Mouse (Mus musculus): ENCODE measurements around the gene Fam53b. TPM values are rescaled to one million over a fixed set of nuclear protein-coding genes. Genes with fewer than 3 reads are reported as not detected.
A peak's percentile ranks its signal among the peaks of the same experiment; 100 is the strongest.

Fam53b gene
- polyA plus RNA-seq, 1 experiment from 2014 or later: 17.4 TPM

DNA sequence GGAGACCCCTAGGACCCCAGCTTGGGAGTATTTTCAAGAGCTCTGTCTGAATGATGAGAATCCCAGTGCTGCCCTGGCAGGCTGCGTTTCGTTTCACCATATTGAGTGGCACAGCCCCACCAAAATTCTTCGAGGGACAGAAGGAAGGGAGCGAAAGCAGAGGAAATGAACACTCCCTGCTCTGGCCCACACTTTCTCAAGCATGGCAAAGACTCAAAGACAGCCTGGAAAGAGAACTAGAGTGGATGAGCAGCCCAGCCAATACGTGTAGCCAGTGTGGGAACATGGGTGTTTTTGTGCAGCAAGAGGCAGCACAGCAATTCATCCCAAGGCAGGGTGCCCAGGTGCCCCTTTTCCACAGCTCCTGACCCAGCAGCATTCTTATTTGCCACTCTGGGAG, 70.8 kb downstream of the Fam53b start:
- WGBS: 91% methylated on average over 5 of the region's 5 CpGs
- no peak for ATAC-seq (ENCODE audit: insufficient read depth, low FRiP score)
- H3K4me3 ChIP-seq (replicated peaks; ENCODE audit: low read length): no peak overlapping the region
- no peaks in the 10 kb centered on the region for H3K4me1 ChIP-seq (ENCODE audit: control insufficient read depth, insufficient read depth, low read length)
- no peak overlapping the region for H3K9ac ChIP-seq (ENCODE audit: low read length)
- H3K36me3 ChIP-seq (ENCODE audit: control insufficient read depth, insufficient read depth, low read length): 0 out of 2 replicates have a peak, but pooled peaks cover 3% of the 10 kb centered on the region
- H3K27me3 ChIP-seq (ENCODE audit: control insufficient read depth, insufficient read depth, low read length): no peaks in the 10 kb centered on the region
- no peaks in the 10 kb centered on the region for H3K9me3 ChIP-seq (replicated peaks; ENCODE audit: control insufficient read depth, low read length)
- H3K27ac ChIP-seq (ENCODE audit: low read length): no peak overlapping the region
- no peak overlapping the region for H3K4me2 ChIP-seq (ENCODE audit: low read depth, low read length)

DNA sequence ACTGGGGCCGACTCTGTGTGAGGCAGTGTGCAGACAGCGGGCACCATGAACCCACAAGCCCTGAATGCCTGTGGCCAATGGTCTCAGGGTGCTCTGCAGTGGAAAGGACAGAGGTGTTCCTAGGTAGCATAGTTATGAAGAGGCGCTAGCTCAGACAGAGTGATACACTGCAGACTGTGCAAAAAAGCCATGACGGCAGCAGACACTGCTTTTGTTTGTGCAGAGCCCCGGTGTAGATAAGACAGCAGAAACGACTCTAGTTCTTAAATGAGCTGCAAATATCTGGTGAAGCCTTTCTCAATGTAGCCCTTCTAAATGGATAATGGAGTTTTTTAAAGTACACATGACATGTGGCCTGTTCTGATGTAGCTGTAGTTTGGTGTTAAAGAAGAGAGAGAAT, 73.9 kb downstream of the Fam53b start:
- ATAC-seq (ENCODE audit: insufficient read depth, low FRiP score): no peak
- WGBS: 65% methylated on average over 6 of the region's 6 CpGs
- Histone ChIP-seq H3K27ac (ENCODE audit: low read length) (no peak overlapping the region), H3K9me3 (replicated peaks; ENCODE audit: control insufficient read depth, low read length) (no peaks in the 10 kb centered on the region), H3K36me3 (ENCODE audit: control insufficient read depth, insufficient read depth, low read length) (0 out of 2 replicates have a peak, but pooled peaks cover 3% of the 10 kb centered on the region), H3K4me1 (ENCODE audit: control insufficient read depth, insufficient read depth, low read length) (peaks cover 17% of the 10 kb centered on the region), H3K4me3 (replicated peaks; ENCODE audit: low read length) (no peak overlapping the region), H3K27me3 (ENCODE audit: control insufficient read depth, insufficient read depth, low read length) (no peaks in the 10 kb centered on the region), H3K4me2 (ENCODE audit: low read depth, low read length) (no peak overlapping the region), H3K9ac (ENCODE audit: low read length) (no peak overlapping the region)

DNA sequence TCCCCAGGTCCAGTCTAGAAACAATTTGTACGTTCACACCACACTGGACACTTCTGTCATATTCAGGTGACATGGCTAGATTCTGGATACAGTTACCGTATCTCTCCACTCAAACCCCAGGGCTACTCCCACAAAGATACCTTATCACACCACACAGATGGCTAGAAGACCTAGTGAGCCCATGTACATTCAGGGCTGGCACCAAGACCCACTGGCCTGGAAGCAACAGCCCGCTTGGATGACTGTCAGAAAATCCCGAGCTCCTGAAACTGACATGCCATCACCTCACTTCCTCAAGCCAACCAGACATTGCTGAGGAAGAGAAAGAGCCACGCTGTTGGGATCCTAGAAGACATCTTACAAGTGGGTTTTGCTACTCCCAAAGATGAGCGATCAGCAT, 74.8 kb downstream of the Fam53b start:
- ATAC-seq (ENCODE audit: insufficient read depth, low FRiP score): no peak
- H3K36me3 ChIP-seq (ENCODE audit: control insufficient read depth, insufficient read depth, low read length): 0 out of 2 replicates have a peak, but pooled peaks cover 3% of the 10 kb centered on the region
- 87% methylated on average over 6 of the region's 6 CpGs for WGBS

DNA sequence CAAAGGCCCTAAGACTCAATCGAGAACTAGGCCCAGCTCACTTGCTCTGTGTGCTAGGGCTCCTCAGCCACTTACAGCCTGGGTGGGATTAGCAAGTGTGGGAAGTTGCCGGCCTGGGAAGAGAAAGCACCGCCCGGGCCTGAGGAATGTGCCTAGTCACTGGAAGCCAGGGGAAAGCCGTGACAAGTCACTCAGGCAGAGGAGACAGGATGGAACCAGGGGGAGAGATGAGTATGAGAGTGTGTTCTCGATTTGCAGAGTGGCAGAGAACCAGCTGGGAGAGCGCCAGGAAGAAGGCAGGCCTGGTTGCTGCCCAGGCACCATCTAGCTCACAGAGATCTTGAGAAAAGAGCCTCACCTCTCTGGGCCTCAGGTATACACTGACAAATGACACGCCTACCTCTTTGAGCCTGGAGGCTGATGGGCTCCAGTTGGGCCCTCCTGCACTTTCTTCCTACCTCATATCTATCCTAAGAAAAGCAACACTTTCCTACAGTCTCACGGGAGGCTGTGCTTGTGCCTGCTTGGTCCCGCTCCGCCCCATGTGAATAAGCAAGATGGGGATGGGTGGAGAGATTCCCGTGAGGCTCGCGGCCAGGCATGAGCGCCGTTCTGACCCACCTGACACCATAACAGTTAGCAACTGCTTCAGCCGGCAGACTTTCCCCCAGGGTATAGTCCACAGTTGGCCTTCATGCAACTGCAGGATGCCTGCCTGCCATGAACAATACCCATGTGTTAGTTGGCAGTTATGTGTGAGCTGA, 77.4 kb downstream of the Fam53b start:
- ATAC-seq (ENCODE audit: insufficient read depth, low FRiP score): peak; percentile 45; the same call in 1 of the 2 replicates
- WGBS: 56% methylated on average over 17 of the region's 17 CpGs
- no peak overlapping the region for H3K4me2 ChIP-seq (ENCODE audit: low read depth, low read length)
- no peaks in the 10 kb centered on the region for H3K9me3 ChIP-seq (replicated peaks; ENCODE audit: control insufficient read depth, low read length)
- H3K27me3 ChIP-seq (ENCODE audit: control insufficient read depth, insufficient read depth, low read length): no peaks in the 10 kb centered on the region
- H3K9ac ChIP-seq (ENCODE audit: low read length): peak overlapping the region; percentile 57; the same call in 1 of the 2 replicates
- no peak overlapping the region for H3K4me3 ChIP-seq (replicated peaks; ENCODE audit: low read length)
- peak overlapping the region; percentile 73 for H3K27ac ChIP-seq (ENCODE audit: low read length)
- H3K4me1 ChIP-seq (ENCODE audit: control insufficient read depth, insufficient read depth, low read length): peaks cover 17% of the 10 kb centered on the region
- 0 out of 2 replicates have a peak, but pooled peaks cover 3% of the 10 kb centered on the region for H3K36me3 ChIP-seq (ENCODE audit: control insufficient read depth, insufficient read depth, low read length)

More for the DNA sequence above, 74.8 kb downstream of the Fam53b start:
- Histone ChIP-seq H3K27ac (ENCODE audit: low read length) (no peak overlapping the region), H3K4me1 (ENCODE audit: control insufficient read depth, insufficient read depth, low read length) (peaks cover 17% of the 10 kb centered on the region), H3K4me3 (replicated peaks; ENCODE audit: low read length) (no peak overlapping the region), H3K4me2 (ENCODE audit: low read depth, low read length) (no peak overlapping the region), H3K9ac (ENCODE audit: low read length) (no peak overlapping the region), H3K9me3 (replicated peaks; ENCODE audit: control insufficient read depth, low read length) (no peaks in the 10 kb centered on the region), H3K27me3 (ENCODE audit: control insufficient read depth, insufficient read depth, low read length) (no peaks in the 10 kb centered on the region)

DNA sequence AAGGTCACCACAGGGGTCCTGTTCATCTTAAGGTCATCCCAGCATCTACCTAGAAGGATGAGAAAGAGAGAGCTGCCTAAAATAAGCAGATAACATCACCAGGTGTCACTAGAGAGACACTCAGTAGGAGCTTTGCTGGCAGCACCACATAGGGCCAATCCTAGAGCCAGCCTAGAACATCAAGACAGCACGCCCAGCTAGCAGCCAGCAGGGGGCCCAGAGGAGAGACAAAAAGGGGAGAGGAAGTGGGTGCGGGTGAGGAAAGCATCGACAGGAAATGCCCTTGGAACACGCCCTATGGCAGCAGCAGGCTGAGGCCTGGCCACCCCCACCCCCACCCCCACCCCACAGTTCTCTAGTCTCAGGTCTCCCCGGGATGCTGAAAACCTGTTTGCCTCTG, 78.5 kb downstream of the Fam53b start:
- 32% methylated on average over 5 of the region's 5 CpGs for WGBS
- no peak for ATAC-seq (ENCODE audit: insufficient read depth, low FRiP score)
- Histone ChIP-seq H3K4me1 (ENCODE audit: control insufficient read depth, insufficient read depth, low read length) (peaks cover 17% of the 10 kb centered on the region), H3K4me2 (ENCODE audit: low read depth, low read length) (no peak overlapping the region), H3K27ac (ENCODE audit: low read length) (peak overlapping the region; percentile 73; the same call in 1 of the 2 replicates), H3K9me3 (replicated peaks; ENCODE audit: control insufficient read depth, low read length) (no peaks in the 10 kb centered on the region), H3K27me3 (ENCODE audit: control insufficient read depth, insufficient read depth, low read length) (no peaks in the 10 kb centered on the region), H3K4me3 (replicated peaks; ENCODE audit: low read length) (no peak overlapping the region), H3K9ac (ENCODE audit: low read length) (no peak overlapping the region), H3K36me3 (ENCODE audit: control insufficient read depth, insufficient read depth, low read length) (0 out of 2 replicates have a peak, but pooled peaks cover 3% of the 10 kb centered on the region)

DNA sequence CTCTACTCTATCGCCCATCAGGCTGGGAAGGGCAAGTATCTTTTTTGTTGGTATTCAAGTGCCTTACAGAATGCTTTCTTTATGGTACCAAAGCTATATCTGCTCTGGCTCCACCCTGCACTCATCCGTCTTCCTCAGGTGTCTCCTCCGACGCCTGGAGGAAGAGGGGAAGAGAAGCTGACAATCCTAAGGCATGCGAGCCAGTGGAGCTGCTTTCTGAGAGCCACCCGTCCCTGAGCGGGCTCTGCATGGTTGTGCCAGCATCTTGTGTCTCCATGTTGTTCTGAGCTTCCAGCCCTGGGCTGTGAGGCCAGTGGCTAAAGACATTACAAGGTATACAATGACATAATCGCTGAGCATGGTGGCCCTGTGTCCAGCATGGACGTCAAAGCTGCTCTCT, 79.5 kb downstream of the Fam53b start:
- Histone ChIP-seq H3K9me3 (replicated peaks; ENCODE audit: control insufficient read depth, low read length) (no peaks in the 10 kb centered on the region), H3K27me3 (ENCODE audit: control insufficient read depth, insufficient read depth, low read length) (no peaks in the 10 kb centered on the region), H3K4me1 (ENCODE audit: control insufficient read depth, insufficient read depth, low read length) (peaks cover 23% of the 10 kb centered on the region), H3K27ac (ENCODE audit: low read length) (no peak overlapping the region), H3K4me2 (ENCODE audit: low read depth, low read length) (no peak overlapping the region), H3K4me3 (replicated peaks; ENCODE audit: low read length) (no peak overlapping the region), H3K36me3 (ENCODE audit: control insufficient read depth, insufficient read depth, low read length) (0 out of 2 replicates have a peak, but pooled peaks cover 3% of the 10 kb centered on the region), H3K9ac (ENCODE audit: low read length) (no peak overlapping the region)
- no peak for ATAC-seq (ENCODE audit: insufficient read depth, low FRiP score)
- WGBS: 80% methylated on average over 9 of the region's 9 CpGs

DNA sequence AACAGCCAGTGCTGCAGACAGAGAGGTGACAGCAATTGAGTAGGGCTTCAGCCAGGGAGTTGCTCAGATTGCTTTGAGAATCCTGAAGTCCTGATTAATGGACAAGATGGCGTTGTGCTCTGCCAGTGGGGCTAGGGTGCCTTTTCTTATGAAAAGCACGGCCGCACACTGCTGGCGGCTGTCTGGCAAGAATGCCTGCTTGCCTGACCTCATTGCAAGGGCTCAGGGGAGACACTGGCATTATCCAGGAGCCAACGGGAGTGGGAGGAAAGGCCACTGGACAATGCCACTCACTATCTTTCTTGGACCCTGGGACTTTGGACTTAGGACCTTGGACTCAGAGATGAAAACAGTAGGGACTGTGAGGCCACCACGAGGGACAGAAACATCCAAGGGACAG, 80.2 kb downstream of the Fam53b start:
- Histone ChIP-seq H3K4me1 (ENCODE audit: control insufficient read depth, insufficient read depth, low read length) (peaks cover 25% of the 10 kb centered on the region), H3K27ac (ENCODE audit: low read length) (no peak overlapping the region), H3K4me2 (ENCODE audit: low read depth, low read length) (no peak overlapping the region), H3K36me3 (ENCODE audit: control insufficient read depth, insufficient read depth, low read length) (no peaks in the 10 kb centered on the region), H3K4me3 (replicated peaks; ENCODE audit: low read length) (no peak overlapping the region), H3K9me3 (replicated peaks; ENCODE audit: control insufficient read depth, low read length) (no peaks in the 10 kb centered on the region), H3K27me3 (ENCODE audit: control insufficient read depth, insufficient read depth, low read length) (no peaks in the 10 kb centered on the region), H3K9ac (ENCODE audit: low read length) (no peak overlapping the region)
- no peak for ATAC-seq (ENCODE audit: insufficient read depth, low FRiP score)
- 73% methylated on average over 6 of the region's 6 CpGs for WGBS

DNA sequence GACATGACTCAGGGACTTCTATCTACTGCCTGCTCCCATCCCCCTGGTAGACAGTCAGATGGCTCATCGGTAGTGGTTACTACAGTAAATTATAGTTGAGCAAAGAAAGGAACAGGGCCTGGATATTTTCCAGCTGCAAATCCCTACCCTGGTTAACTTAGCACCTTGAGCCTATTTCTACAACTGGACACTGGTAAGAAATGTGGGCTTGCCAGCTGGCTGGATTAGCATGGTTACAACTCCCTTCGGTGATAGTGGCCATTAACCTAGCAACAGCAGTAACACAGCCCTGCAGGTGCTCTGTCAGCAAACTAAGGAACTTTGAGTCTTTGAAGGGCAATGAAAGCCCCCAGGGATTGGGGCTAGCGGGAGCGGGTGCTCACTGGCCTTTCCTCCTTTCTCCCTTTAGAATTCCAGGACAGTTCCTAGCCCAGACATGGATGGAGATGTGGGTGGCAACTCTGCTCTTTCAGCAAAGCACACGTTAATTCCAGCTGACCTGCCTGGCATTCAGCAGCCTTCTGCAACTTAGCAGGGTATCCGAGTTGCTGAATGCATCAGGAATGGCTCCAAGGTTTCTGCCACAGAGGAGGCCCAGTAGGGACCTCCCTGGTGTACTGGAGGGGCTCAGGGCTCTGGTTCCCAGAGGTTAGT, 81.4 kb downstream of the Fam53b start:
- no peak overlapping the region for H3K4me3 ChIP-seq (replicated peaks; ENCODE audit: low read length)
- H3K4me1 ChIP-seq (ENCODE audit: control insufficient read depth, insufficient read depth, low read length): peaks cover 25% of the 10 kb centered on the region
- WGBS: 78% methylated on average over 6 of the region's 6 CpGs
- H3K27ac ChIP-seq (ENCODE audit: low read length): no peak overlapping the region
- no peaks in the 10 kb centered on the region for H3K36me3 ChIP-seq (ENCODE audit: control insufficient read depth, insufficient read depth, low read length)
- no peaks in the 10 kb centered on the region for H3K27me3 ChIP-seq (ENCODE audit: control insufficient read depth, insufficient read depth, low read length)
- H3K4me2 ChIP-seq (ENCODE audit: low read depth, low read length): no peak overlapping the region
- no peak for ATAC-seq (ENCODE audit: insufficient read depth, low FRiP score)
- no peaks in the 10 kb centered on the region for H3K9me3 ChIP-seq (replicated peaks; ENCODE audit: control insufficient read depth, low read length)
- no peak overlapping the region for H3K9ac ChIP-seq (ENCODE audit: low read length)

DNA sequence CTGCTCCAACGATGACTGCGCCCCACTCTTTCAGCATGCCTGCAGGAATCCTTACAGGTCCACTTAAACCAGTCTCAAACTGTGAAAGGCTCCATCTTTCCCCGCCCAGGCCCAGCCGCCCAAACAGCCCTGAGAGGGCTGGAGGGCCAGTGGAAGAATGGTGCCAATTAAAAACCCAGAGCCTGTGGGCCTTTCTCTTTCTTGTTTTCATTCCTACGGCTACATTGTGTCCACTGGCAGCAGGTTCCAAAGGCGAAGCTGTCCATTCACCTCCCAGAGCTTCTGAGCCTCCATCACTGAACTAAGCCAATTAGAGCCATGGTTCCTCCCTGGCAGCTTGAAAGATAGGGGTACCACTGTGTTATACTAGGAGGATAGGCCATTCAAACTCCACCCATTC, 82.1 kb downstream of the Fam53b start:
- 79% methylated on average over 6 of the region's 6 CpGs for WGBS
- Histone ChIP-seq H3K27me3 (ENCODE audit: control insufficient read depth, insufficient read depth, low read length) (no peaks in the 10 kb centered on the region), H3K4me1 (ENCODE audit: control insufficient read depth, insufficient read depth, low read length) (peaks cover 25% of the 10 kb centered on the region), H3K9ac (ENCODE audit: low read length) (no peak overlapping the region), H3K9me3 (replicated peaks; ENCODE audit: control insufficient read depth, low read length) (no peaks in the 10 kb centered on the region), H3K4me3 (replicated peaks; ENCODE audit: low read length) (no peak overlapping the region), H3K4me2 (ENCODE audit: low read depth, low read length) (no peak overlapping the region), H3K36me3 (ENCODE audit: control insufficient read depth, insufficient read depth, low read length) (no peaks in the 10 kb centered on the region), H3K27ac (ENCODE audit: low read length) (no peak overlapping the region)
- no peak for ATAC-seq (ENCODE audit: insufficient read depth, low FRiP score)

Measured in stomach, embryonic 16.5 days (tissue).